Mouse (Mus musculus): Measurements from ENCODE around the gene Gsg1l. TPM values are rescaled to one million over a fixed set of nuclear protein-coding genes. Genes with fewer than 3 reads are reported as not detected.
A peak's percentile ranks its signal among the peaks of the same experiment; 100 is the strongest.

Gsg1l gene
- total RNA-seq, 2 experiments from 2014 or later = 0.05 TPM; not detected in 1

GRCm38 (mm10) chr7:125942365-125943090 lies 139.7 kb downstream of the Gsg1l start:
- no peak for DNase-seq (ENCODE audit: low spot score)

DNA sequence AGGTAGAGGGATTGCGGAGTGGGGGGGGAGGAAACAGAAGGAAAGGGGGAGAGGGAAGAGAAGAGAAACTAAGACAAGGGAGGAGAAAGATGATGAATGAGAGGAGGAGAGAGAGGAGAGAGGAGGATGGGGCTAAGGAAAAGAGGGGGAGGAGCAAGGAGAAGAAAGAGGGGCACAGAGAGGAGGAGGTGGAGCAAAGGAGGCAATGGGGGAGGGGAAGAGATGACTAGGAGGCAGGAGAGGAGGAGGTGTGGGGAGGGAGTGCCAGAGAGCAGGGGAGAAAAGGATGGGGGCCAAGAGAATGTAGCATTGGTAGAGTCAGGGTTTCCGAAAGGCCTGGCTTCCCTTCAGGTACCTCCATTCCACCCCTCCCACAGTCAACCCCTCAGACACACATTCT lies 147.9 kb downstream of the Gsg1l start:
- no peak for DNase-seq (ENCODE audit: low spot score)

- DNase-seq (ENCODE audit: low spot score) = peak; percentile 7
These were observed 148.6 kb downstream of the Gsg1l start for GRCm38 (mm10) chr7:125933356-125934244.

DNA sequence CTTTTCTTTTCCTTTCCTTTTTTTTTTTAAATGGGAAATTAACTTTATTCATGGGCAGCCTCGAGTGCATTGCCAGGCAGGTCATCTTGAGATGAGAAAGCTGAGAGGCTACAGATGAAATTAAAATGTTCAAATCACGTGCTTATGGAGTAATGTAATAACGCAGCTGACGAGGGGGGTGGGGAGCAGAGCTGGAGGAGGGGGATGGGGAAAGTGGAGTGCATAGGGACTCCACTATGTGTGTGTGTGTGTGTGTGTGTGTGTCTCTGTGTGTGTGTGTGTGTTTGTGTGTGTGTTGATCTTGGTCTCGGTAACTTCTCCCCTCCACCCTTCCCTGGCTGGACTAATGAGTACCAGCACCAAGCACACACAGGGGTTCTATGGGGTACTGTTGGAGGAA lies 150.6 kb downstream of the Gsg1l start:
- DNase-seq (ENCODE audit: low spot score) = no peak

- DNase-seq (ENCODE audit: low spot score) = no peak
These were observed 158.2 kb downstream of the Gsg1l start for GRCm38 (mm10) chr7:125924044-125924443.

DNA sequence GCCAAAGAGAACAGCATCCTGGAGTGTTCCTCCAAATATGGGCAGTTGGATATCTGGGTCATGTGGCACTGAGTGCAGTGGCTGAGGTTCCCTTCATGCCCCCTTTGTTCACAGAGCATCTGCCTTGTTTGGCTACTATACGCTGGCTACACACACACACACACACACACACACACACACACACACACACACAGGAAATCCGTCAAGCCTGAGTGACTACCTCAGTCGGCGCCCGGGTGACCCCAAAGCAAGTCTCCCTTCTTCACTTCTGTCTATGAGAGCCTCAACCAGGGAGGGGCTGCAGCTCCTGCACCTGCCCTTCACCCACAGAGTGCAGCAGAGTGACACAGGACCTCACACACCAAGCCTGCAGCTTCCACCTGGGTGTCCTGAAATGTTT lies 161.4 kb downstream of the Gsg1l start:
- no peak for DNase-seq (ENCODE audit: low spot score)

DNA sequence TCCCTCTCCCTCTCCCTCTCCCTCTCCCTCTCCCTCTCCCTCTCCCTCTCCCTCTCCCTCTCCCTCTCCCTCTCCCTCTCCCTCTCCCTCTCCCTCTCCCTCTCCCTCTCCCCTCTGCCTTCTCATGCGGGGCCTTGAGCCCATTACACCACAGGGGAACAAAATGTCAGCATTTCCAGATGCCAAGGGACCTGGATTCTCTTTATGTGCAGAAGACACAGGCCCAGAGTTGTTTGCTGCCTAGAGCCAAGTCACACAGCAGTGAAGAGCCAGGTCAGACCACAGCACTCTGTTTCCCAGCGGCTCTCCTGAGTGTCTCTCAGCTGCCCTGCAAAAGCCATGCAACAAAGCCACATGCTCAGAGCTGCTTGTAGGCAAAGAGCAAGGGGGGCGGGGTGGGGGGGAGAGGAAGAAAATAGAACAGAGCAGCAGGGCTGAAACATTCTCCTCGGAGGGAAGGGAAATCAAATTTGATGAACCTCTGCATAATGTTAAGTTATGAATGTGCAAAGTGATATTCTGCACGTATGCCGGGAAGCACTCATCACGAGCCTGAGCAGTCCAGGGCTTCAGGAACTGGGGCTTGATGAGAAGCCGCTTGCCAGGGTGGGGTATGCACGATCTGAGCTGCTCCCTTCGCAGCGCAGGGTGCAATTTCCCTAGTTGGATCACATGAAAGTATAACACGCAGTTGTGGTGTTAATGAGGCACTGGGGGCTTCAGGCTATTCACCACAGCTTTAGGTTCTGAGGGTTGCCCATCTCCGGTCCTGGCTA lies 181.6 kb downstream of the Gsg1l start:
- no peak for DNase-seq (ENCODE audit: low spot score)

- DNase-seq (ENCODE audit: low spot score) = no peak
These were observed 182.3 kb downstream of the Gsg1l start for GRCm38 (mm10) chr7:125899916-125900315.

DNA sequence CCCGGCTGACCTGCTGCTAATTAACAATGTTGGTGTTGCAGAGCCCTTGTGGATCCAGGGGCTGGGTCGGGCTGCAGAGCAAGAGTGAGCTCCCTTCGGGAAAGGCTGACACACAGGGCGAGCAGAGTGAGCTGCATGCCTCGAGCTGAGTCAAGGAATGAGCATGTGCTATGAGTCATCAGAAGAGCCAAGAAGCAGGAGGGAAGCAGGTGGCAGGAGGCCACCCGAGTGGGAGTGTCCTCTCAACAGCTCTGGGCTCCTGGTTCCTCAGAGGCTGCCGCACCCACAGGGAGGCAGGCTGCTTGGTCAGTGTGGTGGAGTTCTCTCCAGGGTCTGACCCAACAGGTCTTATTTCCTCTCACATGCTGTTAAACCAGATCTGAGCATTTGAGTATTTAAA lies 183.2 kb downstream of the Gsg1l start:
- peak; percentile 43 for DNase-seq (ENCODE audit: low spot score)

DNA sequence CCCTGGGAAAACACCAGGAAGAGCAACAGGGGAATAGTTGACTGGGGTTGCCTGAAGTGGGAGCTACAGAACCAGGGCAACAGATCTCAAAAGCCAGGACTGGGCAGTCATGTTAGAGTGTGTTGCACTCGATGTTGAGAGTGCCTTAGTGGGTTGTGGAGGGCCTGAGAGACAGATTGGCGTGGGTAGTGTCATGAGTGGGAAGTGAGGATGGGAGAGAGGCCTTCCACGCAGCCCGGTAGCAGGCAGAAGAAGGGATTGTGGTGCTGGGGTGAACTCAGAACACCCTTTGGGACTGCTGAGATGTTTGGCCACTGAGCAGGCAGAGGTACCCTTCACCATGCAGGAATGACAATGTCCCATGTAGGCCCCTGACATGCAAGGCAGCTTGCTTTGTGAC lies 185.2 kb downstream of the Gsg1l start:
- DNase-seq (ENCODE audit: low spot score) = no peak

GRCm38 (mm10) chr7:125893621-125894020 lies 188.6 kb downstream of the Gsg1l start:
- DNase-seq (ENCODE audit: low spot score) = no peak

DNA sequence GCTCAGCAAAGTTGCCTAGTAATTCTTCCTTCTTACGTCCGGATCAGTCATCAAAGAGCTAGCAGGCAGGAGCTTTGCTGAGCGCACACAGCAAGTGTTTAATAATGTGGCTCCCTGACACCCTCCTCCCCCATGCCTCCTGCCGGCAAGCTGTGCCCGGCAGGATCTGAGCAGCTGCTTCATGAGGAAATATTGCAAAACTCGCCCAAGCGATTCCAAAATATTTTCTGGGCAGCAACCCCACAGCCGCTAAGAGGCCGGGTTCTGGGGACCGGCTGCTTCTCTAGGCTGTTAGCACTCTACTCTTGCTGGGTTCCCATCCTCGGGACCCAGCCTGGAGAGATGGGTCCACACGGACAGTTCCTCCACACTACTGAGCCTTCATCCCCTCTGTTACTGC lies 193.8 kb downstream of the Gsg1l start:
- peak; percentile 49 for DNase-seq (ENCODE audit: low spot score)

- no peak for DNase-seq (ENCODE audit: low spot score)
These were observed 194.4 kb downstream of the Gsg1l start for GRCm38 (mm10) chr7:125887761-125888160.

DNA sequence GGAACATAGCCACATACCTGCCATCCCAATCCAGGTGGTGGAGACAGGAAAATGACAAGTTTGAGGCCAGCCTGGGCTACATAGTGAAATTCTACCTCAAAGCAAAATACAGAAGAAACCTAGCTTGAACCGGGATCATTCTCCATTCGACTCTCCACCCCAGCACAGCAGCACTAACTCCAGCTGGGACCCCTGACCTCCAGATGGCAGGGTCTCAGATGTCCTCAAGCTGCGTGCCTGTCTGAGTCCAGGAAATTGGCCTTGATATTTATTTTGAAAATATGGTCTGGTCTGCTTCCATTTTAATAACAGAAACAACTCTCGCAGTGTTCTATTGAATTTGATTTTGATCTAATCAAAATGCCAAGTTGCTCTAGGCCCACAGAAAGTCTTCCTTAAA lies 195.1 kb downstream of the Gsg1l start:
- no peak for DNase-seq (ENCODE audit: low spot score)

DNA sequence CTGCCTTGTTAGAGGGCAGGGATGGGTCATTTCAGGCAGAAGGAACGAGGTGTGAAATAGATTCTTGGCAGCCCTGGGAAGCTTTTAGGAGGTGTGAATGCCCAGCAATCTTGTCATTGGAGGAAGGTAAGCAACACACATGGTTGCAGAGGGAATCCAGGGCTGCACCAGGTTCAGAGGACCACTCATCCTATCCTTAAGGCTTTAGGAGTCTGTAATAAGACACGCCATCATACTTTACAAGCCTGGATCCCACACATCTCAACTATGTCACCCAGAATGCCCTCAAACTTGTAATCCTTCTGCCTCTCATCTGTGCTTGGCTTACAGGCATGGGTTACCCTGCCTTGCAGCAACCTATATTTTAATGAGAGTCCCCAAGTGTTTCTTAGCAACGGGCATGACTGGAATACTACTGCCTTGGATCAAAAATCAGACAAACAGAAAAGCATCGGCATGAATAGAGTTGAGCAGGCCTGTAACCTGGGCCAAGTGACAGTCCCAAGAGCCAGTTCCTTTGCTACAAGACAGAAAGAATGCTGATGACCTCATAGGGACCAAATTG lies 196.0 kb downstream of the Gsg1l start:
- DNase-seq (ENCODE audit: low spot score) = peak; percentile 34

- no peak for DNase-seq (ENCODE audit: low spot score)
These were observed 199.0 kb downstream of the Gsg1l start for GRCm38 (mm10) chr7:125883232-125883631.

GRCm38 (mm10) chr7:125878040-125878439 lies 204.2 kb downstream of the Gsg1l start:
- DNase-seq (ENCODE audit: low spot score) = peak; percentile 25

GRCm38 (mm10) chr7:125873971-125874495 lies 208.2 kb downstream of the Gsg1l start:
- peak; percentile 4 for DNase-seq (ENCODE audit: low spot score)

- DNase-seq (ENCODE audit: low spot score) = no peak
These were observed 209.3 kb downstream of the Gsg1l start for GRCm38 (mm10) chr7:125872874-125873273.

DNA sequence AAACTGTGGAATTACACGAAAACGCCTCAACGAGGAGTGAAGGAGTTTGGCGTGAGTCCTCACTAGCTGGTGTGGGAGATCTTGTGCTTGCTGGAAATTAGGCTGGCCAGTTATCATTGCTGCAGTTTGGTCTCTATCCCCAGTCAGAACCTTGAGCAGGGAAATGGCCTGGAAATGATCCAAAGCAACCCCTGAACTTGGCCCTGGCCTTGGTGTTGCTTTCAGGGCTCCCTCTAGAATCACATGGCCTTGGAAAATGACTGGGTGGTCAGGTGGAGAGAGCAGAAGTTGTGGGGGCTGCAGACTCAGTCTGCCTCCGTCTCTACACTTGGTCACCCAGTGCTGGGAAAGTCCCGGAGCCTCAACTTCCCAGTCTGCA lies 210.0 kb downstream of the Gsg1l start:
- DNase-seq (ENCODE audit: low spot score) = no peak
